Mouse (Mus musculus) c-Kit-positive CD71-positive TER-119-positive erythroid progenitor cells, embryonic 14.5 days (primary cell): ENCODE measurements around the gene Syt3.

Source experiments
- DNase-seq: peaks from one replicate; pipeline ENCODE4 v3.0.0-alpha.2; 2013; ENCODE audit warnings: low spot score

Gene Syt3

GRCm38 (mm10) chr7:44405346-44406014 lies 21.6 kb downstream of the Syt3 start:
- peak; percentile 79 for DNase-seq

DNA sequence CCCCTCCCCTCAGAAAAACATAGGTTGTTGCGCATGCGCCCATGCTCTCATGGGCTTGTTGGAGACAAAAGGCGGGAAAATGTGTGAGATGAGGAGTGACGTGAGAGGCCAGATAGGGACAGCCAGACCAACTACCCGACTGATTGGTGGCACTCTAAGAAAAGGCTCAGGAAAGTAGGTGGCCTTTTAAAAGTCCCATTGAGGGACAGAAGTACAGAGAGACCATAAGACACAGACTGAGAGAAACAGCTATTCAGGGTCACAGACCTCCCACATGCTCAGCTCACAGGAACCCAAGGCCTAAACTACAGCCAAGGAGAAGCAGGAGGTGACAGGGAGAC lies 22.1 kb downstream of the Syt3 start:
- DNase-seq, result no peak

- DNase-seq, result no peak
Measured at GRCm38 (mm10) chr7:44411144-44411543, 27.2 kb downstream of the Syt3 start.

DNA sequence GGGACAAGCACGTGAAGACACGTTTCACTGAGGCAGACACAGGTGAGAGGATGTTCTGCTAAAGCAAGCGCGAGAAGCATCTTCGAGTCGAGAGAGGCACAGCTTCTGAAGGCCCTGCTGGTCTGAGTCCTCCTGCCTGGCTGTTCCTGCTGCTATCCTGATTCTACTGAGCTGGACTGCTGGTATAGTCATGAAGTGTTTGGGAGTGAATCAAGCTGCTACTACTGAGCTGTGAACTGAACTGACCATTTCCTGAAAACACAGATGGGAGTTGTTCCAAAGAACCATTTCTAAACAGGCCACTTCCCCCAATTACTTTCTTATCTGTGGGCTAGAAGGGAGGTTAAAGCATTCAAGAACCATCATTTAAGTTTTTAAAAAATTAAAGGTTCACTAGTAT lies 29.4 kb downstream of the Syt3 start:
- no peak for DNase-seq

DNA sequence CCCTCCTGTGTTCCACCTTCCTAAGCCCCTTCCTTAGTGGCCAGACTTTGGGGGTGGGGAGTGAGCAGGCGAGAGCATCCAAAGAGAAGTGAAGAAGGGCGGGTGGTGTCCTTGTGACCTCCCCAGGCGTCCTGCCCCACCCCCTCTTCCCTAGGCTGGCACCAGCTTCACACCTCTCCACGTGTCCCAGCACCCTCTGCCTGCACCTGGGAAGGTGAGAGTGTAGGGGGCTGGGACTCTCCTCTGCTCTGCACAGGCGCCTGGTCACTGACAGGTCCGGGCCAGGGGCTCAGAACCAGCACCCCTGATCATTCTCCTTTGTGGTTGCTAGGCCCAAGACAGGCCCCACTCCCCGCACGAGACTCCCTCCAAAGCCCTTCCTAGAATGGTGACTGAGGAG lies 43.8 kb downstream of the Syt3 start:
- DNase-seq, result no peak

GRCm38 (mm10) chr7:44428171-44428950 lies 44.5 kb downstream of the Syt3 start:
- DNase-seq, result no peak

- no peak for DNase-seq
Measured at GRCm38 (mm10) chr7:44428968-44429521, 45.1 kb downstream of the Syt3 start, which contains the start of gene Lrrc4b. Lrrc4b (plus strand) TSS chr7:44429018.

- no peak for DNase-seq
Measured at GRCm38 (mm10) chr7:44429534-44430488, 45.9 kb downstream of the Syt3 start.

DNA sequence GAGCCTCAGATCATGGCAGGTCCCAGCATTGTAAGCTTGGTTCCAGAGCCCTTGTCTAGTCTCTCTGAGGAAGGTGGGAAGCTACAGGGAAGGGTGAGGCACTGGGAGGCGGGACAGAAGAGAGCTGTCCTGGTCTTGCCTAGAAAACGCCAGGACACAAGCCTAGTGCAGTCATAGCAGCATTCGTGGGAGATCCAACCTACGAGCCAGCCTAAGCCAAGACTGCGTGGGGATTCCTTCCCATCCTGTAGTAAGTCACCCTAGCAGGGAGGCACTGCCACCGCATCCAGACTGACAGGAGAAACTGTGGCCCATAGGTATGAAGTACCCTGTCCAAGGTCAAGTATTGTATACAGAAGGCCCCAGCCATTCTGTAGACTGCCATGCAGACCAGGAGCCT lies 48.6 kb downstream of the Syt3 start:
- no peak for DNase-seq

GRCm38 (mm10) chr7:44433371-44433770 lies 49.5 kb downstream of the Syt3 start:
- peak; percentile 72 for DNase-seq

DNA sequence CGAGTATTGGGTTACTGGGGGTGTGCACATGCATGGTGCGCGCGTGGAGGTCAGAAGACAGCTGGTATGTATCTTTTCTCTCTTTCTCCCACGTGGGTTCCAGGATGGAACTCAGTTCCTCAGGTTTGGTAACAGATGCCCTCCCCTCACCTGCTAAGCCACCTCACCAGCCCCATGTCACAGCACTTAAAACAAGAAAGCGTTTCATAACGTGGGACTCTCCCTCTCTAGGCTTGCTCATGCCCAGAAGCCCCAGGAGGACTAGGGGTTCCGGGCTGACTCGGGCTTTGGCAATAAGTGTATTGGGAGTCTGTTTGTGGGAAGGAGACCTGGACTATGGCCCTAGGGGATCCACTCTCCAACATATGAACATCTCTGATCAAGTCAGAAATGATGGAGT lies 50.2 kb downstream of the Syt3 start:
- no peak for DNase-seq

GRCm38 (mm10) chr7:44435796-44436195 lies 51.9 kb downstream of the Syt3 start:
- DNase-seq, result no peak

- no peak for DNase-seq
Measured at GRCm38 (mm10) chr7:44436267-44436666, 52.4 kb downstream of the Syt3 start.

DNA sequence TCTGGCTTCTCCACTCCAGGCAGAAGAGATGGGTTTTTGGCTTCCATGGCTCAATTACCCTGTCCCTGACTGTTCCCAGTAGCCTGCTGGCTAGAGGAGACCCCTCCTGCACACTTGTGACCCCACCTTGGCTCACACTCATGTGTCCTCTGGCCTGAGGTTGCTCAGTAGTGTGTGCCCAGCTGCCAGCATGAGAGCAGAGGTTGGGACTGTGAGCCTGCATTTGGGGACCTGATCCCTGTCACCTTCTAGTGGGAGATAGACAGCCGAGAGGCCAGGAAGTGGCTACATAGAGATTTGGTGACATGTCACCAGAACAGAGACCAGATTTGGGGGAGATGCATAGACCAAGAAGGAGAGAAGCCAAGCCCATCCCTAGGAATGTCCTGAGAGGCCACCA lies 53.3 kb downstream of the Syt3 start:
- DNase-seq, result no peak

DNA sequence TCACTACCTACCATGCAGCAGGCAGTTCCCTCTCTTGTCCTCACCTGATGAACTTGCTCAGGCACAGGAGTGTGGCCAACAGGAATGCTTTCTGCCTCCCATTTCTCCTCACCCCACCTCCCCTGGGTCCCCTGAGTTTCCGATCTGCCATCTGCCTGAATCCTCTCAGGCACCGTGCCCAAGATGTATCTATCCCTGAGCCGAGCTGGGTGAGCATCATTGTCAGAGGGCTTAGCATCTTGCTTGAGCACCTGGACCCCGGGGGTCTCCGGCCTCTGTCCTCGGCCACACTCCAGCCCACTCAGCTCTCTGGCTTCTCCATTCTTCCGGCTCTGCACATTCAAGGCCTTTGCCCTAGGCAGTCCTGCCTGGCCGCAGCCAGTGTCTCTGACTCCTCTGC lies 54.0 kb downstream of the Syt3 start:
- DNase-seq, result no peak

- DNase-seq, result no peak
Measured at GRCm38 (mm10) chr7:44439696-44440095, 55.8 kb downstream of the Syt3 start.

- no peak for DNase-seq
Measured at GRCm38 (mm10) chr7:44440479-44440878, 56.6 kb downstream of the Syt3 start.

DNA sequence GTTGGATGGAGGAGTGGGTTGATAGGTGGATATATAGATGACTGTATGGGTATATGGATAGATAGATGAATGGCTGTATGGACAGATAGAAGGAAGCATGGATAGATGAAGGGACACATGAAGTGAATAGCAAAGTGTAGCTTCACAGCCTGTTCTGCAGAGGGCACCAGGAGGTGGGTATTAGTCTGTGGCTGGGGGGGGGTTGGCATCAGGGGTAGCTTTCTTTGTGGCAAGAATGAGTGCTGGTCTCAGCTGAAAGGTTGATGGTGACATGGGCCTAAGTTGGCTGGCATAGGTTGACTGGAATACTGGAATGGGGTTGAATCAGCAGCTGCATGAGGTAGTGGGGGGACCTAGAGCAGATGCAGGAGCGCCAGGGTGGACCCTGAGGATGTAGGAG lies 57.3 kb downstream of the Syt3 start:
- no peak for DNase-seq

- no peak for DNase-seq
Measured at GRCm38 (mm10) chr7:44441648-44442109, 57.8 kb downstream of the Syt3 start.

DNA sequence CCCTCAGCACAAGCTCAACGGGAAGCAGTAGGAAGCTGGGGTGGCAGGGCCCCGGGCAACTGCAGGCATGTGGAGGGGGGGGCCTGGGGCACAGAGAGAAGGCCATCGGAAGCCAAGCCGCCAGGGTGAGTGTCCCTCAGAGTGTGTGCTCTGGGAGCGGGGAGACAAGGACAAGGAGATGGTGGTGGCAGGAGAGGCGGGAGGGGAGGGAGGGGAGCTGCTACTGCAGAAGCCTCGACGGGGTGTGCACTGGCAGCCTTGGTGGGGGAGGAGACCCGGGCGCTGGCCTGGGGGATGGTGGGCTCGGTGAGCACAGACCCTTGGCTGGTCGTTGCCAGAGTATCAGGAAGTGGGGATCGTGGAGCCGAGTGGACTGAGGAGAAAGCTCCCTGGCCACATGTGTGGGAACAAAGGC lies 58.5 kb downstream of the Syt3 start:
- no peak for DNase-seq

GRCm38 (mm10) chr7:44443268-44444173 lies 59.6 kb downstream of the Syt3 start:
- DNase-seq, result no peak
